Mouse (Mus musculus): Measurements from ENCODE around the gene C1qtnf5.
"Not testable (repeated sequence)": the region's sequence is repeated elsewhere in the genome, so short reads cannot be mapped to it uniquely, and the experiment has no call there.

C1qtnf5 gene

DNA sequence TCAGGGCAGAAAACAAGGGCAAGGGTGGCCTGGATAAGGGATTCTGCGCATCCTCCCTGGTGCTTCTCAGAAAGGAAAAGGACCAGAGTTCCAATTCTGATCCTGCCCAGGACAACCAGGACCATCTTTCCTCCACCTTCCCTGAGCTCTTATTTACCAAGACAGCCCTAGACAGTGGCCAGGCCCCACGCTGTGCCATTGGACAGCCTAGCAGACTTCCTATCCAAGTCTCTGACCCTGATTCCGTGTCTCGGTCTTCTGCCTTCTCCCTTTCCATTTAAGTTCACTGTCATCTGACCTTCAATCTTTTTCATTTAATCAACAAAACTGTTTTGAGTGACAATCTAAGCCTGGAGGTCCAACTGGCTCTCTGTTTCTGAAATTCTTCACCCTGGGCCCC, 449 bp upstream of the C1qtnf5 start:
- no peak for DNase-seq (ENCODE audit: low spot score)

DNA sequence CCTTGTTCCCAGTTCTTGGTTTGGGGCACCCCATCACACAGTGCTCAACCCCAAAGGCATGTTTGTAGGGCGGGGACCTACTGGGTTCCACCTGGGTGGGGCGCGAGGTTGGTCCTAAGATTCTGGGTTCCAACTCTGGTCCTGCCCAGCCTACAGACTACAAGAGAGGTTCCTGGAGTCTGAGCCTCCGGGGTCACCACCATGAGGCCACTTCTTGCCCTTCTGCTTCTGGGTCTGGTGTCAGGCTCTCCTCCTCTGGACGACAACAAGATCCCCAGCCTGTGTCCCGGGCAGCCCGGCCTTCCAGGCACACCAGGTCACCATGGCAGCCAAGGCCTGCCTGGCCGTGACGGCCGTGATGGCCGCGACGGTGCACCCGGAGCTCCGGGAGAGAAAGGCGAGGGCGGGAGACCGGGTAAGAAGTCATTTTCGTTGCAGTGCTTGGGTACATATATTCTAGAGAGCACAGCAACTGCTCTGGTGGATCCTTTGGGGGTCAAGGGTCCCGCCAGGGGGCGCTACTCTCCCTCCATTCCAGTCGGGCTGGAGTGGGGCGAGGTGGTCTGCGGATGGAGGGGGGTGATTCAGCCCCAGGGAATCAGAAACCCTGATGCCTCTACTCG, 623 bp downstream of the C1qtnf5 start:
- no peak for DNase-seq (ENCODE audit: low spot score)

DNA sequence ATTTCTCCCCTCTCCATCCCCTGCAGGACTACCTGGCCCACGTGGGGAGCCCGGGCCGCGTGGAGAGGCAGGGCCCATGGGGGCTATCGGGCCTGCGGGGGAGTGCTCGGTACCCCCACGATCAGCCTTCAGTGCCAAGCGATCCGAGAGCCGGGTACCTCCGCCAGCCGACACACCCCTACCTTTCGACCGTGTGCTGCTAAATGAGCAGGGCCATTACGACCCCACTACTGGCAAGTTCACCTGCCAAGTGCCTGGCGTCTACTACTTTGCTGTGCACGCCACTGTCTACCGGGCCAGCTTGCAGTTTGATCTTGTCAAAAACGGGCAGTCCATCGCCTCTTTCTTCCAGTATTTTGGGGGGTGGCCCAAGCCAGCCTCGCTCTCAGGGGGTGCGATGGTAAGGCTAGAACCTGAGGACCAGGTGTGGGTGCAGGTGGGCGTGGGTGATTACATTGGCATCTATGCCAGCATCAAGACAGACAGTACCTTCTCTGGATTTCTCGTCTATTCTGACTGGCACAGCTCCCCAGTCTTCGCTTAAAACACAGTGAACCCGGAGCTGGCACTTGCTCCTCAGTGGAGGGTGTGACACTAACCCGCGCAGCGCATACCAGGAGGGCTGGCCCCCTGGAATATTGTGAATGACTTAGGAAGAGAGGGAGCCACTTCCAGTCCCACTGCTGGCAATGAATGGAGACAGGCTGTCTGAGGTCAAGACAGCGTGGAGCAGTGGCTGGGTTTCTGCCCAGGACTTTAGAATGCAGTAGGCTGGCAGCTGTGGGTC, 1.4 kb downstream of the C1qtnf5 start:
- DNase-seq (ENCODE audit: low spot score), result no peak

DNA sequence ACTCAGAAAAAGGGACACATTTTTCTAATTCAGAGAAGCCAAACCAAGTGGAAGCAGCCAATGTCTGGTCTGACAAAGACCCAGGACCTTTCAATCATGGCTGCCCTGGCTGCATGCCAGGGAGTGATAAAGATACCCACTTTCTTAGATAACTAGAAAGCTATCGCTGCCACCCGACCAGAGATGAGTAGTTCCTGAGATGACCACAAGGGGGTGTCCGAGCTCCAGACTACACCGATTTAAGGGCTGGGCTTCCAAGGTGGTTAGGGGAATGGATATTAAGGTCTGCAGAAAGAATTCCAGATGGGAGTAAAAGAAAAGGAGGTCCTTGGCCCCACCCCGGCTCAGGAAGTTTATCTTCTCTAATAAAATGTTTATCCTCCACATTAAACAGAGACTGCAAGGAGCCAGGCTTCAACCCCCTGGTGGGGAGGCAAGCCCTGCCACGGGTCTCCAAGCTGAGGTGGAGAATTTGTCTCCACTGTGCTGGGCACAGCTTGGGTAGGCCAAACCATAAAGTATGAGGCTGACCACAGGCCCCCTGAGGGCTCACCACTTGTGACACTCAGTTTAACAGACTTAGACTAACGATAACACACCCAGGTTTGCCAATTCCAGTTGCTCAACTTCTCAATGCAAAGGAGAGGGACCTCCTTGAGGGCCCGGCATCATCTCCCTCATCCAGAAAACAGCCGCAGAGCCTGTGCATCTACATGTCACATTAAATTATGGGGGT, 2.5 kb downstream of the C1qtnf5 start:
- DNase-seq (ENCODE audit: low spot score), result peak; percentile 75

DNA sequence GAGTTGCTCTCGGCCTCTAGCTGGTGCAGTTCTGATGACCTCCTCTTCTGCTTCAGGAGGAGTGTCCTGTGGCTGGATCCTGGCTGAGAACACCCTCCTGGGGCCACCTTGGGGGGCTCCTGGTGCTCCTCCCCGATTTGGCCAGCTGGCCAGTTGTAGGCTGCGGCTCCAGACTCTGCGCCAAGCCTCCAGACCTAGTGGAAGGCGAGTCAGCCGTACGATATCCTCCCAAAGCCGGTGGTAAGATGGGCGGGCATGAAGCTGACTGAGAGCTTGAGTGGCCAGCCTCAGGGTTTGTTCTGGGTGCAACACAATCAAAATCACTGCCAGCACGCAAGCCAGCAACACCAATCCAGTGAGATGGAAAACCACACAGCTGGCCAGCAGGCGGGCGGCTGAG, 4.9 kb downstream of the C1qtnf5 start:
- DNase-seq (ENCODE audit: low spot score), result not testable (repeated sequence)

DNA sequence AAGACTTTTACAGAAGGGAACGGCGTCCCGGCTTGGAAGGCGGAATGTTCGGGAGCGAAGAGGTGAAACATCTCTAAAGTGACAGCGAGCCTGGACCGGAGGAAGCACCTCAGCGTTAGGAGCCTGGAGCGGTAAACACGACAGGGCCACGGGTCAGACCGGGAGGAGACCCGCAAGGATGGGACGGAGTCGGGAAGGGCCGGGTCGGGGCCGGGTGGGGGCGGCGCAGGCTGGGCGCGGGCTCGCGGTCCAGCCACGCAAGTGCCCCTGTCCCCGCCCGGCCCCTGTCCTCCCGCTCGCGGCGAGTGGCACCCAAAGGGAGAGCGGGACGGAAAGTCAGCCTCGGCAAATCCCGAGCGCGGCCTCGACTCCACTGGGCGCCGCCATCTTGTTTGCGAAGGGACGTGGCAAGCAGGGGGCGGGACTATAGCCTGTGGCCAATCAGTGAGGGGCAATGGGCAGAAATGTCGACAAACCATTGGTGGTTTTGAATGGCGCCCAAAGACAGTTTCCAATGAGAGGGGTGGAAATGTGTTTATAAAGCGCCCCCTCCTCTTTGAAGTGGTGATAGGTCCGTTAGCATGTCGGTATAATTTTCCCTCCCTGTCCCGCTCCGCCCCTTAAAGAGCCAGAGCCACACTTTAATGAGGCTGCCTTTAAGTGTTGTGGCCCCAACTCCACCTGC, 6.2 kb downstream of the C1qtnf5 start, which contains the start of the genes Gm49380 and Rnf26:
Gene Gm49380, minus strand, starts transcription at position 396 of the 685 bp plus-strand sequence.
Gene Rnf26, minus strand, starts transcription at position 413 of the 685 bp plus-strand sequence.
- peak; percentile 96 for DNase-seq (ENCODE audit: low spot score)

DNA sequence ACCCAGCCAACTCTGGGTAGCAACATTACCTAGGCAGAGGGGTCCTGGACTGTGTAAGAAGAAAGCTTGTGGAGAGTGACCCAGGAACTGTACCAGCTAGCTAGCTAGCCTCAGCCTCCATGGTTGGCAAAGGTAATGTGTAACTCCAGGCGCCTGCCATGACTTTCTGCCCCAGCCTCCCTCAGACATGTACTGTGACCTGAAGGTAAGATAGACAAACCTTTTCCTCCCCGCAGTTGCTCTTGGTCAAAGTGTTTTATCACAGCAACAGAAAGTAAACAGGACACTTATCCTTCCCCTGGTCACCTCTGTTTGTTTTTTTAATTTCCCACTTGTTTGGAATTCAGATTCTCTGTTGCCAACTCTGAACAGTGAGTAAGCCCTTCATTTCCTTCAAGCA, 7.4 kb downstream of the C1qtnf5 start:
- DNase-seq (ENCODE audit: low spot score), result no peak

DNA sequence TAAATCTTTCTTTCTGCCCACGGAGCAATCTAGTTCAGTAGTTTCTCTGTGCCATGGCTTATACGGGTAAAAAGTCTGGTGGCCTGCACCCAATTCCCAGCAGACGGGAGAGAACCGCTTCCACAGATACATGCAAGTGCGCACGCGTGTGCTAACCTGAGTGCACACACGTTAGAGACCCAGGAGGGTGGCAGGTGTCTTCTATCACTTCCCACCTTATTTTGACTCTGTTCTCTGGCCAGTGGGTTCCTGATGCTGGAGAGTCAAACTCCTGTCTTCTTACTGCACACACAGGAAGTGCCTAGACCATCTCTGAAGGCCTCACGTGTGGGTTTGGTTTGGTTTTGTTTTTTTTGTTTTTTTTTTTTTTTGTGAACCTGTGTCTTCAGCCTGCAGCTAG, 8.6 kb downstream of the C1qtnf5 start:
- no peak for DNase-seq (ENCODE audit: low spot score)

DNA sequence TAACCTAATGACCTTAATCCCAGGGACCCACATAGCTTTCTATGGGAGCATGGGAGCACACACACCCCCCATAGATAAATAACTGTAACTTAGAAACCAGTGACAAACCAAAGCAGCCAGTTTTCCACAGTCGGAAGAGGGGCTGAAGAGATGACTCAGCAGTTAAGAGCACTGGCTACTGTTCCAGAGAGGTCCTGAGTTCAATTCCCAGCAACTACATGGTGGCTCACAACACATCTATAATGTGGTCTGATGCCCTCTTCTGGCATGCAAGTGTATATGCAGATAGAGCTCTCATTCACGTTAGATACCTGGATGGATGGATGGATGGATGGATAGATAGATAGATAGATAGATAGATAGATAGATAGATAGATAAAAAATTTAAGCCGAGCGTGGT, 9.1 kb downstream of the C1qtnf5 start:
- DNase-seq (ENCODE audit: low spot score), result no peak

DNA sequence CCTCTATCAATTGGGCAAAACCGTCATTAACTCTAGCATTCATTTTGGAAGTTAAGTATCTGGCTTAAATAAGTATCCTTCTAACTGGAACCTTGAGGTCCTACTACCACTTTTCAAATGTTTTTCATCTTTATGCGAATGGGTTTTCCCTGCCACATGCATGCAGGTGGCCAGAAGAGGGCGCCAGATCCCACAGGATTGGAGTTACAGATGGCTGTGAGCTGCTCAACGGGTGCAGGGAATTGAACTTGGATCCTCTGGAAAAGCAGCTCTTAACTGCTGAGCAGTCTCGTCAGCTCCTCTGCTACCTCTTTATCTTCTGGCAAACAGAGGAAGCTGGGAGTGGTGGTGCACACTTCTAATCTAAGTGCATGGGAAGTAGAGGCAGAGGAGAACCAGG, 12.0 kb downstream of the C1qtnf5 start:
- no peak for DNase-seq (ENCODE audit: low spot score)

DNA sequence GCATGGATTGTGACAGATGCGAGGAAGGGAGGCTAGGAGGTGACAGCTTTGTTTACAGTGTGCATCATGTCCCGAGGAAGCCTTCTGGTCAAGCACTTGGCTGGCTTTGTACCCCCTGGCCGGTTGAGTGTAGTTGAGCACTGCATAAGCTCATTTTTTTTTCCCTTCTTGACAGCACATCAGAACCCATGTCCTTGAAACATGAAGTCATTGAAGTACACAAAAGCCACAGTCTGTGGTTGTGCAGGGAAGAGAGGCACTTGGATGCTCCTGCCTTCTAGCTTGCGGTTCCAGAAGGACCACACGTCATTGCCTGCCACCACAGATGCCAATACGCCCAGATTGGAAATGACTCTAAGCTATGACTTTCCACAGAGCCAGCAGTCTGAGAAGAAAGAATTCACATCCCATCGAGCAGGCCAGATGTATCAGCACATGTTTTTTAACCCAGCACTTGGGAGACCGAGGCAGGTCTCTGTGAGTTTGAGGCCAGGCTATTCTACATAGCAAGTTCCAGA, 13.0 kb downstream of the C1qtnf5 start:
- DNase-seq (ENCODE audit: low spot score), result no peak

DNA sequence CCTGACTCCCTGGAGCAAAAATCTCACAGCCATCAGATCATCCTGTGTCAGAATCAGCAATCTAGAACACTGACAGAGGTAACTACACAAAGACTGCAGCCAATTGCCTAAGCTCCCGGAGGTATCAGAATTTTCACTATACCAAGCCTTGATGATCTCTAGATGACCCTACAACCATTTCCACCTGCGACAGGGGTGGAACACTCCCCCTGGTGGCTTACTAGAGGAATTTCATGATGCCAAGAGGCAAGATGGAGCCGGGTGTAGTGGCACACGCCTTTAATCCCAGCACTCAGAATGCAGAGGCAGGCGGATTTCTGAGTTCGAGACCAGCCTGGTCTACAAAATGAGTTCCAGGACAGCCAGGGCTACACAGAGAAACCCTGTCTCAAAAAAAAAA, 17.3 kb downstream of the C1qtnf5 start:
- no peak for DNase-seq (ENCODE audit: low spot score)

DNA sequence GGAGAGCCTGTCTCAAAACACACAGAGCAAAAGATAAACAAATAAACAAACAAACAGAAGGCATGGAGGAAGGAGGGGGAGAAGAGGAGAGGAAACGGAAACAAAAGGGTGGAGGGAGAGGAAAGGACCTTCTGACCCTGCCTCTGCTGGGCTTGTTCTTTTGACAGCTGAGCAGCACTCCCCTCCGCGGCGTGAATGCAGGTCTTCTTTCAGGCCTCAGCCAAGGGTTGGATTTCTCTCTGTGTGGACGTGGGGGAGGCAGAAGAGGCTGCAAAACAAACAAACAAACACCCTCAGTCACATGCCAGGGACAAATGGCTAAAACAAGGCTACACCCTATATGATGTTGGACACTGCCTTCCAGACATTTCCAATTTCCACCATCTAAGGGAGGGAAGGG, 18.0 kb downstream of the C1qtnf5 start:
- no peak for DNase-seq (ENCODE audit: low spot score)

DNA sequence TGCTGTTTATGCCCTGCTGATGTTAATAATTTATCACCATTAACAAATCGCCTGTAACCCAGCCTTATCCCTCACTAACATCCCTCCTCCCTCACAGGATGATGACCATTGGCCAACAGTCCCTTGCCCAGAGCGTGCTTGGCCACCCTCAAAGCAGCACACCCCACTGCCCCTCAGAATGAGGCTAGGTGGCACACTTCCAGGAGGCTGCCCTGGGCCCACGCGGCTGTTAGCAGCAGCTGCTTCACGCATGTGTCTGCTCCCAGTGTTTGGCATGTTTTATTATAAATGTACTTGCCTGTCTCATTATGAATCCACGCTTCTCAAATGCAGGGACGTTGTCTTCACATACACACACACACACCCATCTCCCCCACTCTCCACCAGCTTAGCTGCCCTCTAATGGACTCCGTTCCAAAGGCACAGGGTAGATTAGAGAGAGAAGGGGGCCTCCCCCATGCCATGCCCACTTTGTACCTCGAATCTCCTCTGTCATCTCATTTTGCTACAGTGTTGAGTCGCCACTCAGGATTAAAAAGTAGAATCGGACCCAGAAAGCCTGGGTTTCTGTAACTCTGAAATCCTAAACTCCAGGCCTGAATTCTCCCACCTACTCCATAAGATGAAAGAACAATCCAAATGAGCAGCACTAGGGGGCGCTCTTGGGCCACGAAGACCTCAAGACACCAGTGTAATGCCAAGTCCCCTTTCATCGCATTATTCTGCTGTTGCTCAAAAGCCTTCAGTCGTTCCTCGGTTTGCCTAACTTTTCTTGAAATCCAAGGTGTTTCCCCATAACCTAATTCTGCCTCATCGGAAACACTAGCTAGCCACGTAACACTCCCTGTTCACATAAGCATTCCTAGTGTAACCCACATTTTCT, 18.7 kb downstream of the C1qtnf5 start:
- DNase-seq (ENCODE audit: low spot score), result peak; percentile 87

DNA sequence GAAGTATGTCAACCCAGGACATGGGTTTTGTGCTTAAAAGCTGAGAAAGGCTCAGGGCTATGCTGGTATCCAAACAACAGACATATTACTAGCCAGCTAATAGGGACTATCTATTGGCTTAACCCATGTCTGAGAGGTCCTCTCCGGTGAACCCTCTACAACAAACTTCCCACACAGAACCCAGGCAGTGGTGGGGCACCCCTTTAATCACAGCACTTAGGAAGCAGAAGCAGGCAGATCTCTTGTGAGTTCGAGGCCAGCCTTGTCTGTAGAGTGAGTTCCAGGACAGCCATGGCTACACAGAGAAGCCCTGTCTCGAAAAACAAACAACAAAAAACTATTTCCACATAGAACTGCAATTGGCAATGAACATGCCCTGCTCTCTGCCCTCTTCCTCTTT, 19.7 kb downstream of the C1qtnf5 start:
- no peak for DNase-seq (ENCODE audit: low spot score)

DNA sequence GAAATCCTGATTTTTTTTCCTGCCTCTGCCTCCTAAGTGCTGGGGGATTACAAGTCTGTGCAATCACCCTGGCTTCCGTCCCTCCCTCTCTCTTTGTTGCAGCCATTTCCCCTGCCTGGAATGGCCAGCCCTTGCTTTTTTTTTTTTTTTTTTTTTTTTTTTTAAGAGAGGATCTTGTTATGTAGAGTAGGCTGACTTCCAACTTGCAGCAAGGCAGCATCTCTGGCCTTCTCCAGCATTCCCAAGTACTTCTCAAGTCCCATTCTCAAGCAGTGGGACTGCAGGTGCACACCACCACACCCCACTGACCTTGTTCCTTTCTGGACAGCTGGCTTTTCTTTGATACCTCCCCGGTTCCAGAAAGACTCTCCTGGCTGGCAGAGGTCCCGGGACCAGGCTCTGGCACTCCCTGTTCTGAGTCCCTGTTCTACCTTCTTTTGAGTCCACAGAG, 20.3 kb downstream of the C1qtnf5 start:
- DNase-seq (ENCODE audit: low spot score), result no peak

DNA sequence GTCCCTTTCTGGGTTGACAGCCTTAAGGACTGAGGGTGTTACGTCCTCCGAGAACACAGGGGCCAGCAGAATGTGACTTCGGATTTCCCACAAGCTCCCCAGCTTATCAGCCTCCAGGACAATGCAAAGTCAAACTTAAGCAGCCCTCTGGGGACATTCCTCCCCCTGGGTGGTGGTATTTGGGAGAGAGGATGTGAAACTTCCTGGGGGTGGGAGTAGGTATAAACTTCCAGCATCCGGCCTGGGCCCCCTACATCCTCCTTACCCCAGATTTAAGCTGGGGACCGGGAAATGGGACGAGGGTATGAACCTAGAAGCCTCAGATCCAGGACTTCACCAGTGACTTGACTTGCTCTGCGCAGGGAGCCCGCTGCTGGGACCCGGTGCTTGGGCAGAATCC, 22.6 kb downstream of the C1qtnf5 start:
- no peak for DNase-seq (ENCODE audit: low spot score)

DNA sequence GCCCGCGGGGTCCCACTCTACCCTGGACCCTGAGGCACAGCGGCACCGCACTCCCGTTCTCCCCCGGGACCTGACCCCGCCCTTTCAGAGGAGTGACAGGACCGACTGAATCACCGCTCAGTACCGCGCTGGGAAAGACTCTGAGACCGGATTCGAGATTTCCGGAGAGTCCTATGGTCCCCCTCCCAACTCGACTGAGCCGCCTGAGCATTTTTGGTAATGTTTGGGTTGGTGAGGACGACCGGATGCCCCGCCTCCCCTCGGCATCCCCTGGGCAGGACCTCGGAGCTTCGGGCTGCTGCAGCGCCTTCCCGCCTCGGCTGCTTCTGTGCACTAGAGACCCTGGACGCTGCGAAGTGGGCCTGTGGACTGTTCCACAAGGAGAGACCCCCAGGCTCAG, 23.0 kb downstream of the C1qtnf5 start:
- peak; percentile 69 for DNase-seq (ENCODE audit: low spot score)

DNA sequence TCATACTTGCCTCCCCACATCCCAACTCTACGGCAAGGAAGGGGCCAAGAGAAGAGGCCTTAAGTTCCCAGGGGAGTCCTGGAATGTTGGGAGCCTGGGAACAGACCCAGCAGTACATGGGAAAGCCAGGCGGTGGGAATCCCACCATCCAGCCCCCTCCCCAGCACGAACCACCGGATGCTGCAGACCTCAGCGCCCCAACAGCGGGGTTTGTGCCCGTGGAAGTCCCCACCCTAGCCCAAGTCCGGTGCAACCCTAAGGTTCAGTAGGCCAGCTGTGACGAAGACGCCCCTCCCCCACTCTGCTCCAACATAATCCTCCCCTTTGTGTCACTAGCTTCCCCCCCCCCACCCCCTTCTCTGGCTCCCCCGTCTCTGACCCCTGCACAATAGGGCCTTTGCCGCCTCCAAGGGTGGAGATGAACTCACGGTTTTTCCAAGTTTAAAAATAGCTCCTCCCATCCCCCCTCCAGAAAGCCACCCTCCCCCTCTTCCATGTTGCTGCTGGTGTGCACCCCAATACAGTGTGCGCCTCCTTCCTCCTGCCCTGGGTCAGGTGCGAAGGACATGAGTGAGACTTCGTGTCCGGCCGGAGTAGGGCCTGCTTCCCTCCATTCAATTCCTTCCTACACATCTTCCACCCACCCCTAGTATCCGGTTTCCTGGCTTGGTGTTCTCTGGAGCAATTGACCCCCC, 23.7 kb downstream of the C1qtnf5 start:
- no peak for DNase-seq (ENCODE audit: low spot score)

DNA sequence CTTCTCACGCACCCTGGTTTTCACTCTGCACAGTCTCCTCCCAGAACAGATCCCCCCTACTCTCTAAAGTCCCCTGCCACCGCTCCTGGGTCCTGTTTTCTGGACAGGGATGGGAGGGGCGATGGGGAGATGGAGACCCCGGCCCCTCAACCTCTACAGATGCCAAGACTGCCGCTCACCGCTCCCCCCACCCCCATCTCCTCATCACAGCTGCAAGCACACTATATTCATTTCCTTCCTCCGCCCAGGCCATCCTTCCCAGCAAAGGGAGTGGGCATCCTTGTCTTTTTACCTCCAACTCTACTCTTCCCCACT, 24.2 kb downstream of the C1qtnf5 start:
- DNase-seq (ENCODE audit: low spot score), result no peak

DNA sequence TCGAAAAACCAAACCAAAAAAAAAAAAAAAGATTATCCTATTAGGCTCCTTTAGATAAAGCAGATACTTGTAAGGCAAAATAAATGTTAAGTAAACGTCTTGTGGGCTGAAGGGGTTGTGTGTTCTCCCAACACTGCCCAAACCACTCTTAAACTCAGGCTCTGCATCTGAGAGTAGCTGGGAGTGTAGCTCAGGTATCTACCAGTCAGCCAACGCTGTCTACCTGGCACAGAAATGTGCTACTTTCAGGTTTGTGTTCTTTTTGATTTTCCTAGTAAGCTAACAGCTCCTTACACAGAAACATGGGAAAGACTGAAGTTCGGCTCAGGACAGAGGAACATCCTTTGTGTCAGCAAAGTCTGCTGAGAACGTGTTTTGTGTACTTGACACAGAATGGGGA, 25.2 kb downstream of the C1qtnf5 start:
- no peak for DNase-seq (ENCODE audit: low spot score)

Measured in urinary bladder, postnatal 14 days (tissue).